Mouse (Mus musculus) forebrain, embryonic 15.5 days (tissue): ENCODE measurements at regions not wholly inside any gene's neighbourhood (a gene's known extent, or its start where the extent isn't known, plus 50 kb on each side); places are given as distances from the start of the nearest gene placed in this dataset.
A peak's percentile ranks its signal among the peaks of the same experiment; 100 is the strongest.

Experiments
- ATAC-seq: fragments of 200-750 bp; cut with Nextera tagmentation; replicated peaks from 2 replicates; pipeline ENCODE4 v1.8.0; 2017; ENCODE audit warnings: mild to moderate bottlenecking, moderate TSS enrichment, moderate library complexity
- H3K27ac ChIP-seq: fragments of 300-500 bp; sonication (generic); replicated peaks from 2 replicates; pipeline ENCODE4 v1.5.1; 2015; ENCODE audit warnings: mild to moderate bottlenecking, inconsistent platforms
- H3K27me3 ChIP-seq: fragments of 300-500 bp; sonication (generic); 2 replicates; pipeline ENCODE4 v1.6.1; 2015; ENCODE audit warnings: inconsistent platforms
- H3K36me3 ChIP-seq: fragments of 300-500 bp; sonication (generic); 2 replicates; pipeline ENCODE4 v1.6.1; 2015; ENCODE audit warnings: mild to moderate bottlenecking, inconsistent platforms
- H3K4me1 ChIP-seq: fragments of 300-500 bp; sonication (generic); 2 replicates; pipeline ENCODE4 v1.6.1; 2015; ENCODE audit warnings: inconsistent platforms
- H3K4me2 ChIP-seq: fragments of 300-500 bp; sonication (generic); replicated peaks from 2 replicates; pipeline ENCODE4 v1.6.1; 2015; ENCODE audit warnings: mild to moderate bottlenecking, inconsistent platforms
- H3K4me3 ChIP-seq: fragments of 300-500 bp; sonication (generic); 2 replicates; pipeline ENCODE4 v1.5.1; 2015; ENCODE audit warnings: mild to moderate bottlenecking, inconsistent platforms
- H3K9ac ChIP-seq: fragments of 300-500 bp; sonication (generic); replicated peaks from 2 replicates; pipeline ENCODE4 v1.6.1; 2015; ENCODE audit warnings: mild to moderate bottlenecking, inconsistent platforms
- H3K9me3 ChIP-seq: fragments of 300-500 bp; sonication (generic); 2 replicates; pipeline ENCODE4 v1.6.1; 2016; ENCODE audit warnings: inconsistent platforms
- WGBS: fragments of 180-500 bp; shearing (Covaris S2); methylation state at CpG from one replicate; pipeline ENCODE4 v1.1.7; 2015; ENCODE audit warnings: mixed read lengths; 5-methylcytosine and 5-hydroxymethylcytosine counted together

- WGBS, result 84% methylated on average over 7 of the region's 7 CpGs
- H3K27me3 ChIP-seq, result no peaks in the 10 kb centered on the region
- H3K4me3 ChIP-seq, result no peak overlapping the region
- H3K4me1 ChIP-seq, result no peaks in the 10 kb centered on the region
- no peaks in the 10 kb centered on the region for H3K9me3 ChIP-seq
- no peak overlapping the region for H3K4me2 ChIP-seq
- H3K9ac ChIP-seq, result no peak overlapping the region
- no peak overlapping the region for H3K27ac ChIP-seq
- ATAC-seq, result no peak
- no peaks in the 10 kb centered on the region for H3K36me3 ChIP-seq
Measured at GRCm38 (mm10) chr17:67515601-67516147, 116.8 kb downstream of the Lrrc30 start.

GRCm38 (mm10) chr17:67514387-67515241 is 117.9 kb downstream of the Lrrc30 start:
- 72% methylated on average over 9 of the region's 9 CpGs for WGBS
- no peak overlapping the region for H3K9ac ChIP-seq
- no peak overlapping the region for H3K4me2 ChIP-seq
- H3K36me3 ChIP-seq, result no peaks in the 10 kb centered on the region
- no peaks in the 10 kb centered on the region for H3K27me3 ChIP-seq
- H3K27ac ChIP-seq, result 0 out of 2 replicates have a peak overlapping the region, but pooled peaks have one; percentile 19
- no peaks in the 10 kb centered on the region for H3K9me3 ChIP-seq
- H3K4me1 ChIP-seq, result no peaks in the 10 kb centered on the region
- no peak for ATAC-seq
- no peak overlapping the region for H3K4me3 ChIP-seq

- no peak for ATAC-seq
- no peaks in the 10 kb centered on the region for H3K9me3 ChIP-seq
- H3K27ac ChIP-seq, result 0 out of 2 replicates have a peak overlapping the region, but pooled peaks have one; percentile 2
- H3K4me1 ChIP-seq, result no peaks in the 10 kb centered on the region
- no peaks in the 10 kb centered on the region for H3K27me3 ChIP-seq
- H3K9ac ChIP-seq, result no peak overlapping the region
- 82% methylated on average over 6 of the region's 6 CpGs for WGBS
- no peak overlapping the region for H3K4me2 ChIP-seq
- no peaks in the 10 kb centered on the region for H3K36me3 ChIP-seq
- no peak overlapping the region for H3K4me3 ChIP-seq
Measured at GRCm38 (mm10) chr17:67512699-67513450, 119.6 kb downstream of the Lrrc30 start.

GRCm38 (mm10) chr17:67512008-67512407 is 120.5 kb downstream of the Lrrc30 start:
- no peaks in the 10 kb centered on the region for H3K27me3 ChIP-seq
- H3K9me3 ChIP-seq, result no peaks in the 10 kb centered on the region
- no peak overlapping the region for H3K4me3 ChIP-seq
- no peak overlapping the region for H3K4me2 ChIP-seq
- no peak overlapping the region for H3K9ac ChIP-seq
- WGBS, result 83% methylated on average over 6 of the region's 6 CpGs
- H3K36me3 ChIP-seq, result no peaks in the 10 kb centered on the region
- no peak overlapping the region for H3K27ac ChIP-seq
- H3K4me1 ChIP-seq, result no peaks in the 10 kb centered on the region
- no peak for ATAC-seq

- no peak overlapping the region for H3K9ac ChIP-seq
- ATAC-seq, result no peak
- H3K4me3 ChIP-seq, result no peak overlapping the region
- 90% methylated on average over 9 of the region's 9 CpGs for WGBS
- H3K27me3 ChIP-seq, result no peaks in the 10 kb centered on the region
- H3K27ac ChIP-seq, result no peak overlapping the region
- H3K4me2 ChIP-seq, result no peak overlapping the region
- no peaks in the 10 kb centered on the region for H3K4me1 ChIP-seq
- H3K9me3 ChIP-seq, result no peaks in the 10 kb centered on the region
- no peaks in the 10 kb centered on the region for H3K36me3 ChIP-seq
Measured at GRCm38 (mm10) chr17:67509921-67510320, 122.6 kb downstream of the Lrrc30 start.

GRCm38 (mm10) chr17:67509091-67509618 is 123.4 kb downstream of the Lrrc30 start:
- Histone ChIP-seq H3K4me1 (no peaks in the 10 kb centered on the region), H3K27me3 (no peaks in the 10 kb centered on the region), H3K4me3 (no peak overlapping the region), H3K9ac (no peak overlapping the region), H3K4me2 (no peak overlapping the region), H3K9me3 (no peaks in the 10 kb centered on the region), H3K27ac (no peak overlapping the region), H3K36me3 (no peaks in the 10 kb centered on the region)
- WGBS, result 74% methylated on average over 6 of the region's 6 CpGs
- peak; percentile 48; the same call in 1 of the 2 replicates for ATAC-seq

GRCm38 (mm10) chr17:67508353-67508752 is 124.2 kb downstream of the Lrrc30 start:
- ATAC-seq, result no peak
- H3K9me3 ChIP-seq, result no peaks in the 10 kb centered on the region
- WGBS, result 18% methylated on average over 2 of the region's 2 CpGs
- H3K4me2 ChIP-seq, result no peak overlapping the region
- H3K27me3 ChIP-seq, result no peaks in the 10 kb centered on the region
- H3K27ac ChIP-seq, result no peak overlapping the region
- no peak overlapping the region for H3K9ac ChIP-seq
- H3K36me3 ChIP-seq, result no peaks in the 10 kb centered on the region
- no peaks in the 10 kb centered on the region for H3K4me1 ChIP-seq
- H3K4me3 ChIP-seq, result no peak overlapping the region

GRCm38 (mm10) chr17:67506466-67506865 is 126.1 kb downstream of the Lrrc30 start:
- no peak overlapping the region for H3K4me3 ChIP-seq
- no peaks in the 10 kb centered on the region for H3K4me1 ChIP-seq
- no peaks in the 10 kb centered on the region for H3K27me3 ChIP-seq
- no peaks in the 10 kb centered on the region for H3K9me3 ChIP-seq
- H3K4me2 ChIP-seq, result no peak overlapping the region
- no peak overlapping the region for H3K9ac ChIP-seq
- WGBS, result 80% methylated on average over 2 of the region's 2 CpGs
- H3K27ac ChIP-seq, result no peak overlapping the region
- ATAC-seq, result no peak
- no peaks in the 10 kb centered on the region for H3K36me3 ChIP-seq

GRCm38 (mm10) chr17:67504502-67505033 is 128.0 kb downstream of the Lrrc30 start:
- H3K27ac ChIP-seq, result no peak overlapping the region
- no peaks in the 10 kb centered on the region for H3K36me3 ChIP-seq
- no peak overlapping the region for H3K4me3 ChIP-seq
- H3K9me3 ChIP-seq, result no peaks in the 10 kb centered on the region
- H3K4me1 ChIP-seq, result peaks cover 11% of the 10 kb centered on the region
- no peaks in the 10 kb centered on the region for H3K27me3 ChIP-seq
- H3K9ac ChIP-seq, result no peak overlapping the region
- 89% methylated on average over 9 of the region's 9 CpGs for WGBS
- ATAC-seq, result no peak
- no peak overlapping the region for H3K4me2 ChIP-seq

GRCm38 (mm10) chr17:67503125-67503878 is 129.2 kb downstream of the Lrrc30 start:
- Histone ChIP-seq H3K4me3 (no peak overlapping the region), H3K4me2 (no peak overlapping the region), H3K4me1 (peaks cover 11% of the 10 kb centered on the region), H3K27ac (no peak overlapping the region), H3K9ac (no peak overlapping the region), H3K27me3 (no peaks in the 10 kb centered on the region), H3K36me3 (no peaks in the 10 kb centered on the region), H3K9me3 (no peaks in the 10 kb centered on the region)
- 64% methylated on average over 6 of the region's 6 CpGs for WGBS
- ATAC-seq, result no peak

- ATAC-seq, result no peak
- H3K27ac ChIP-seq, result no peak overlapping the region
- H3K4me1 ChIP-seq, result peaks cover 11% of the 10 kb centered on the region
- 78% methylated on average over 4 of the region's 4 CpGs for WGBS
- H3K27me3 ChIP-seq, result no peaks in the 10 kb centered on the region
- no peak overlapping the region for H3K4me2 ChIP-seq
- H3K9ac ChIP-seq, result no peak overlapping the region
- H3K9me3 ChIP-seq, result no peaks in the 10 kb centered on the region
- H3K4me3 ChIP-seq, result no peak overlapping the region
- no peaks in the 10 kb centered on the region for H3K36me3 ChIP-seq
Measured at GRCm38 (mm10) chr17:67502628-67503027, 129.9 kb downstream of the Lrrc30 start.
